Mouse (Mus musculus) spleen, embryonic (tissue): Measurements from ENCODE around the gene Timeless.

Source experiments
- CTCF ChIA-PET: fragments of 350-600 bp; sonication (Branson Sonifier 250); formaldehyde crosslinking; loops from one replicate; lab custom pipeline; 2022; lab: Charles Lee

Timeless gene

DNA sequence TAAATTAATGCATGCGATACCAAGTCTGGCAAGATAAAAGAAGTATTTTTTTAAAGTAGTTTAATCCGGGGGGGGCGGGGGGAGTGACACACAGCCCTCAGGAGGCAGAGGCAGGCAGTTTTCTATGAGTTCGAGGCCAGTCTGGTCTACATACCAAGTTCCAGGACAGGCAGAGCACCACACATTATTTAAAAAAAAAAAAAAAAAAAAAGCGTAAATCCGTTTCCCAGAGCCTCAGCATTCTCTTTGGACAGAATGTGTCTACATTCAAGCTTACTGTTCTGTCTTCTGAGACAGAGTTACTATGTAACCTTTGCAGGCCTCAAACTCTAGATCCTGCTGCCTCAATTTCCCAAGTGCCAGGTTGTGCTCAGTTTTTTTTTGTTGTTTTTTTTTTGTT, 19.7 kb upstream of the Timeless start:
- CTCF ChIA-PET: interaction anchor here (0.7 kb wide), 1 partner anchor 228 kb away, joined by 3 read pairs; no protein-coding TSS in a partner anchor

DNA sequence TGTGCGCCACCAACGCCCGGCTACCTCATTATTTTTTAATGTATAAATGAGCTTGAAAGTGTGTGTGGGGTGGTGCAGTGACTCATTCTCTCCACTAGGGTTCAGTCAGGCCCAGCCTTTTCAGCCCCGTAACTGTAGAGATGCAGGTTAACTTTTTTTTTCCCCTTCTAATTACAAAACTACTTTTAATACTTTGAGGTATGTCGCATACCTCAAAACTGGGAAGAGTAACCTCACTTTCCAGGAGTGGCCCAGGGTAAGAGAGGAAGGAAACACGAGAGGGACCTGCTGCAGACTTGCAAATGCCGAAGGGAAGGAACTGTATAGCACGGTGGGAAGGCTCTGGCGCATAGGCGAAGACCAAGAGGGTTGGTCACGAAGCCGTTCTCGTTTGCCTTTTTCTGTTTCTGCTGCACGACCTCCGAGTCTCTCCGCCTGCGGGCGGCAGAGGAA, 19.0 kb upstream of the Timeless start:
- CTCF ChIA-PET: interaction anchor here (1.0 to 1.4 kb wide), 2 partner anchors 19 to 44 kb away, joined by 3 to 10 read pairs; partner anchors contain the start of gene Timeless

DNA sequence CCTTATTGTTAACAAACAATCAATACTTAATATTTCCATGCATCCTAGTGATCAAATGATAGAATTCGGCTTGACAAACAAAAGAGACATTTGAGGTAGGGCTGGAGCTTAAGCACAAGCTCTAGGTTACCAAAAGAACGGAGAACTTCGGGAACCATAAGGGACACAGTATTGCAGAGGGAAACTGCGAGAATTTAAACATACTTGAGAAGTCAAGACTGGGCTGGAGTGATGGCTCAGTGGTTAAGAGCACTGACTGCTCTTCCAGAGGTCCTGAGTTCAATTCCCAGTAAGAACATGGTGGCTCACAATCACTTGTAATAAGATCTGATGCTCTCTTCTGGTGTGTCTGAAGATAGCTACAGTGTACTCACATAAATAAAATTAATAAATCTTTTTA, 17.8 kb upstream of the Timeless start:
- CTCF ChIA-PET: interaction anchor here (1.0 to 1.4 kb wide), 2 partner anchors 43 to 70 kb away, joined by 3 read pairs; no protein-coding TSS in a partner anchor

DNA sequence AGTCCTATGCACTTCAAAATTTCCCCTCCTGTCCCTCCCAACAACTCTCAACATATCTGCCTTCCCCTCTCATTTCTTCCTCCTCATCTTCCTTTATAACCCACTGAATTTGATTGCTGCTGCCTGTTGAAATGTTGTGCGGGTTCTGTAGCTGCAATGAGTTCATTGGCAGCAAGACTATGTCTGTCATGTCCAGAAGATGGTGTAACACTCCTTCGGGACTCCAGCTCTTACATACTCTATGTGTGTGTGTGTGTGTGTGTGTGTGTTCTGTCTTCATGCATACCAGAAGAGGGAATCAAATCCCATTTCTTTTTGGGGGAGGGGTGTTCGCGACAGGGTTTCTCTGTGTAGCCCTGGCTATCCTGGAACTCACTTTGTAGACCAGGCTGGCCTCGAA, 16.9 kb upstream of the Timeless start:
- CTCF ChIA-PET: interaction anchor here (0.6 to 0.9 kb wide), 2 partner anchors 12 to 16 kb away, joined by 4 to 6 read pairs; no protein-coding TSS in a partner anchor

DNA sequence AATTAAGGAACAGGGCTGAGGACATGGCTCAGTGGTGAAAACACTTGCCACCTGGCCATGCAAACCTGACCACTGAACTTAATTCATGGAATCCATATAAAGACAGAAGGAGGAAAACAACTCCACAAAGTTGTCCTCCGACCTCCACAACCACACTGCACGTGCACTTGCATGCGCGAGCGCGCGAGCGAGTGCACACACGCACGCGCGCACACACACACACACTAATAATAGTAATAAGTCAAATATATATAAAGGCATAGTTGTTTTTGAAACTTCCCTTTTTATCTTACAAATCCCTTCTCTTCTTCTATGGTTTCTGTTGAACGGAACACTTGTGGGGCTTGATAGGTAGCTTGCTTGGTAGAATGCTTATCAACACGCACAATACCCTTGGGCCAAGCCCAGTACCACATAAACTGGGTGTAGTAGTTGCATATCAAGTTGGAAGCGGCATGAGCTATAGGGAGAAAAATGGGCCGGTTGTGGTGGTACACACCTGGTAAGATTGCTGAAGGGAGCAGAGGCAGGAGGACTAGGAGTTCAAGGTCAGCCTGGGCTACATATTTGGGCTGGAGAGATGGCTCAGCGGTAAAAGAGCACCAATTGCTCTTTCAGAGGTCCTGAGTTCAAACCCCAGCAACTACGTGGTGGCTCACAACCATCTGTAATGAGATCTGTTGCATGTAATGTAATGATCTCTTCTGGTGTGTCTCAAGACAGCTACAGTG, 13.3 kb upstream of the Timeless start:
- CTCF ChIA-PET: no interaction called here

DNA sequence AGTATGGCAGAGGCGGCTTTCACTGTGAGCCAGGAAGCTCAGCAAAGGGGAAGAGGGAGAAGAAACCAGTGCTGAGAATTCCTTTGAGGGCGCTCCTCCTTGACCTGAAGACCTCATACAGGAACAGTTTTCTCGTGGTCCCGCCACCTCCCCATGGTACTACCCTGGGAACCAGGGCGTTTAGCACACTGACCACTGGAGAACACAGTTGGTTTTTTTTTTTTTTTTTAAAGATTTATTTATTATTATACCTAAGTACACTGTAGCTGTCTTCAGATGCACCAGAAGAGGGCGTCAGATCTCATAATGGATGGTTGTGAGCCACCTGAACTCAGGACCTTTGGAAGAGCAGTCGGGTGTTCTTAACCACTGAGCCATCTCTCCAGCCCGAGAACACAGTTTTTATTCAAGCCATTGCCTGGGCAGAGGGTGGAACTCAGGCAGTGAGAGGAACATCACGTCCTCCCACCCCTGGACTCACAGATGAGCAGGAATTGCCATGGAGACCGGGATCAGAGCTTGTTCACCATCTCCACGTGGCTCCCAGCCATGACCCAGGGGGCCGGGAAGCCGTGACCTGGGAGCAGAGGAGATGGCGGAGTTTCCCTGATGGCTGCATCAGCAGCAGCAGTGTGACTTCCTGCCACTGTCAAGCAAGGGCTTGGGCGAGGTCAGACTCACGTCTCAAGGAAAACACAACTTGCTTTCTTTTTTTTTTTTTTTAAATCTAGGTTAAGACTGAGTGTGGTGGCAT, 10.2 kb upstream of the Timeless start:
- CTCF ChIA-PET: interaction anchor here (0.6 kb wide), 1 partner anchor 15 kb away, joined by 5 read pairs; no protein-coding TSS in a partner anchor

DNA sequence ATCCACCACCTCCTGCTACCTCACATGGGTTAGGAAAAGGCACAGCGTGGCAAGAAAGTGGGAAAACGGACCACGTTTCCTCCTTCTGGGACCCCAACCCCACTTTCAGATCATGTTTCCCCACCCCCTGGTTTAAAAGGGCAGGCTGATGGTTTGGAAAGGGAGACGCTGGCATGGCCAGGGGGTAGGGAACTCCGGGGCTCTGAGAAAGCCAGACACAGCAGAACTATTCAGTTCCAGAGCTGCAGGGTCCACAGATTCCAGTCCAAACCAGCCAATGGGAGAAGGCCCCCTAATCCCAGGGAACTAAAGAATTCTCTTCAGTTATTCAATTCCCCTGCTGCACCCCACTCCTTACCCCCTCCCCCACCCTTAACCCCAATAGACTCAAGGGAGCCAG, 6.8 kb upstream of the Timeless start:
- CTCF ChIA-PET: no interaction called here

DNA sequence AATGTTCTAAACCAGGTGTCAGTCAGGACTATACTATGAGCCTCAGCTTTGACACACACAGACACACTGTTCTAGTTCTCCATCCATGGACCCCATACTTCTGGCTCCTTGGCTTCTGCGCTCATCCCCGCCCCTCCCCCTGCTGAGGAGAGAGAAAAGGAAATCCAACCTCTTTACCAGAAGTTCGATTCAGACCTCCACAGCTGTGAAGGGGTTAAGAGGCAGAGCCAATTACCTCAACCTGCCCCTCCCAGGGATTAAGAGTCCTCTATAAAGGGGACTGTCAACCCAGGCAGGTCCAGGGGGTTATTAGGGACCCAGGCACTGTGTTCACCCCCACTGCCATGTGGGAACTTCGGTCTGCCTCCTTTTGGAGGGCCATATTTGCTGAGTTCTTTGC, 6.3 kb upstream of the Timeless start, which contains the start of gene Mip:
Mip (plus strand) TSS at position 301 of the 400 bp plus-strand sequence.
- CTCF ChIA-PET: no interaction called here

DNA sequence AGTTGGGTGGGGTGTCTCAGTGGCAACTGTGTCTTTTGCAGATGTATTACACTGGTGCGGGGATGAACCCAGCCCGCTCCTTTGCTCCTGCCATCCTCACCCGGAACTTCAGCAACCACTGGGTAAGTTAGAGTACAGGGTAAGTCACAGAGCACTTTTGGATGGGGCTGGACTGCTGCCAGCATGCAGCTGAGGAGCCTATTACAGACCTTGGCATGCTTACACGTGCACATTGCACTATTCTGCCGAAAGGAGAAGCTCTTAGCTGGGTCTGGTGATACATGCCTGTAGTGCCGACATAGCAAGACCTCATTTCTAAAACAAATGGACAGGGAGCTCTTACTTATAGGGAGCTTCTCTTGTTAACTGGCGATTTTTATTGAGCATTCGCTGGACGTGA, 4.3 kb upstream of the Timeless start:
- CTCF ChIA-PET: interaction anchor here (0.5 kb wide), 1 partner anchor 37 kb away, joined by 7 read pairs; no protein-coding TSS in a partner anchor

DNA sequence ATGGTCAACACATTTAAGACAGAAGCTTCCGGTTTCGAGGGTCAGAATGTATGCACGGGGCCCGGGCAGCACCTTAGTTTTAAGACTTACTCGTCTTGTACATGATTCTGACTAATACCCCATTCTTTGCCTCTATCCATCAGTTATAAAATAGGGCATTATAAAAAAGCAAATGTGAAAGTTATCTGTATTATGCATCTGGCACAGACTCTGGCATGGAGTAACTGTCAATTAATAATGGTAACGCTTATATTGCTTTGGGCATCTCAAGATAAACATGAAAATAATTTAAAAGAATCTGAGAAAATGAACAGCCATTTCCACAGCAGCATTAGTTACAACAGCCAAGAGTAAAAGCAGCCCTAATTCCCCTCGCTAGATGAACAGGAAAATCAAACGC, 3.9 kb upstream of the Timeless start:
- CTCF ChIA-PET: interaction anchor here (0.7 kb wide), 1 partner anchor 198 kb away, joined by 3 read pairs; no protein-coding TSS in a partner anchor

DNA sequence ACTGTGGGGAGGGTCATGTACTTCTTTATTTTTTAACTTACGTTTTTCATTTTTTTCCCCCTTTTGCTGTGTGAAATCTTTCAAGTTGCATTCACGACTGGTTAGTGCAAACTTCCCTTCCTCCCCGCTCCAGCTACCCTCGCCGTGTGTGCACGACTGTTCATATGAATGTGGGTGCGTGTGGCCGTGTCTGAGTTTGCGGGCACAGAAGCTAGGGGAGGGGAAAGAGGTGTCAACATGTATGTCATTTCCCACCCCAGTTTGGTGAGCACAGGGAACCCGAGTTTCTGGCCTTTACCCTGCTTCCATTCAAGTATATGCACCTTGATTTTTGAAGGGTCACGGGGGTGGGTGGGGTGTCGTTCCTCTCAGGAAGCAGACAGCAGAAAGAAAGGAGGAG, 1.3 kb upstream of the Timeless start:
- CTCF ChIA-PET: no interaction called here

DNA sequence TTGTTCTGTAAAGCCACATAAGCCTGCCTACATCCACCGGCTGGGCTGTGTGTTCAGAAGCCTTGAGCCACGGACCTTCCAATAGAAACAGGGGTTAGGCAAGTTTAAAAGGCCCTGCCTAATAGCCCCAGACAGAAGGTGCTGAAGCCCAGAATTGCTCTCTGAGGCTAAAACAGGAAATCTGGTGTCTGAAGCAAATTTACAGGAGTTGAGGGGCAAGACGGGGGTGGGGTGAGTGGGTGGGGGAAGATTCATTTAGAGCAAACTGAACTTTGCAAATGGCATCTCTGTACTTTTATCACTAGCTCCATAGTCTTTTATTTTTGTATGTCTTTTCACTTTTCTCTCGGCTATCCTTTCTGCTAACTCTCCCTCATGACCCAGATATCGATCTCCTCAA, 719 bp upstream of the Timeless start:
- CTCF ChIA-PET: interaction anchor here (0.7 to 1.9 kb wide), 4 partner anchors 16 to 160 kb away, joined by 4 to 10 read pairs (median 5); no protein-coding TSS in a partner anchor

DNA sequence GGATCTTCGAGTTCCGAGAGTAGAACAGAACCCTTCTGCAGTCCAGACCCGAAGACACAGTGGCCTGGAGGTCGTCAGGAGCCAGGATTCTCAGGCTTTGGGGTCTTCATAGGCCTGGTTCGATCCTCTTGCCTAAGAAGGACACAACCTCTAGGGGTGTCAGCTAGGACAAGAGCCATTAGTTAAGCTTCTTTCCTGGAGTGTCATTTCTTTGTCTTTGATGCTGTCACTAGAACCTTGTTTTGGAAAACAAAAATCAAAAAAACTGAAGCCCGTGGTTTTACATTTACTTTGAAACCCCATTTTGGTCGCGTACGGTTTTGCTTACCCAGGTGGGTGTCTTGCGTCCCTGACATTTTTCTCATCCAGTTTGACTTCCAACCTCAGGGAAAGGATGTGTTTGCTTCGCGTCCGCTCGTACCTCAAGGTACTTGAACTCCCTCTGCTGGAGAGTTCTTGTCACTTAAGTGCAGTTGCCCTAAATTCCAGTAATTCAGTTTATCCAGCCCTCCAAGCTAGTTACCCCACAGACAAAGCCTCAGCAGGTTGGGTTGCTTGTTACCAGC, 638 bp downstream of the Timeless start:
- CTCF ChIA-PET: interaction anchor here (0.6 to 1.9 kb wide), 3 partner anchors 19 to 195 kb away, joined by 3 to 10 read pairs (median 4); no protein-coding TSS in a partner anchor

DNA sequence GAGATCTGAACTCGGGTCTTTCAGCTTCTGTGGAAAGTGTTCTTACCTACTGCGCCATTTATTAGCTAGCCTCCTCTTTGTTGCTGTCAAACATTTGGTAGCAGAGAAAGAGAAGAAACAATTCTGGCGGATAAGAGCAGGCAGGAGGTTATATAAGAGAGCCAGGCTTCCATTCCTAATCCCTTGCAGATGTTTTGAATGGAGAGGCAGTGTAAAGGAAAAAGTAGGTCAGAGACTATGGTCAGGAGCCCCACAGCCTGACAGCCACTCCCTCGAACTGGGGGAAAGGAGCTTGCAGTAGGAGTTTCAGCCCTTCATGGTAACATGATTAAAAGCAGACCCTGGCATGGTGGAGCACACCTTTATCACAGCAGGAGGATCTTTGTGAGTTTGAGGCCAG, 4.5 kb downstream of the Timeless start:
- CTCF ChIA-PET: no interaction called here

DNA sequence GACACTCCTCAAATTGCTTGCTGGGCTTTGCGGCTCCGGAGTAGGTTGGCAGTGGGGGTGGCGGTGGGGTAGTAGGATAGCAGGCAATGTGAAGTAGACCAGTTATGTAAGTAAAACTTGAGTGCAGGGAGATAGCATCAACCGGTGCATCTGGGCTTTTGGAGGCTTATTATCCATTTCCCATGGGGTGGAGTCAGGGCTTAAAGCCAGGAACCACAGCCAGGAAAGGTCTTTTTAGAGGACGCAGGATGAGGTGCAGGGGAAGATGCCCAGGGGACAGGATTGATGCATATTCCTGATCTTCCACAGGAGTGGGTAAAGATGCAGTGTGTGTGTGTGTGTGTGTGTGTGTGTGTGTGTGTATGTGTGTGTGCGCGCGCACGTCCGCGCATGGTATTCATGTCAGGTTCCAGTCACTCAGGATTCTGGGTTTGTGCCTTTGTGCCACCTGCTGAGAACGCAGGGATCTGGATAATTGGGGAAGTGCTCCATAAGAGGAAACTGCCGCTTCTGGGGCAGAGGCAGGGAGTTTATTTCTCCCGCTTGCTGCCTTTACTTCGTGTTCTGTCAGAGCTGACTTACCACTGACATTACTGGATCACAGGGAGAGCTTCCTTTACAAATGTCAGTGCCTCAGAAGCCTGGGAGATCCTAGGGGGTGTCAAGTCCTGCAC, 6.1 kb downstream of the Timeless start:
- CTCF ChIA-PET: no interaction called here

DNA sequence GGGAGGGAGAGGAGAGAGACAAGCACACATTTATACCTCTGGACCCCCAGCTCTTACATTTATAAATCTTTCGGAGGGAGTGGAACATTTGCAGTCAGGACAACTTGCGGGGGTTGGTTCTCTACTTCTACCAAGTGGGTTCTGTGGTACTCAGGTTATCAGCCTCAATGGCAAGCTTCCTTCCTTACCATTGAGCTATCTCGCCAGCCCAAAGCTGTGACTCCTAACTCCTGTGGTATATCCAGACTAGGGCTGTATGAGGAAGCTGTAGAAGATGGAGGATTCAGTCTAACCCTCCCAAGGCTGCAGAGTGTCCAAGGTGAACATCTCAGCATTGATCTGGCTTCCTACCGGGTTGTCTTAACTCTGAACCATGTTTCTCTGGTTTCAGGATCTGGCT, 7.3 kb downstream of the Timeless start:
- CTCF ChIA-PET: interaction anchor here (0.7 kb wide), 1 partner anchor 900 kb away, joined by 3 read pairs; no protein-coding TSS in a partner anchor

DNA sequence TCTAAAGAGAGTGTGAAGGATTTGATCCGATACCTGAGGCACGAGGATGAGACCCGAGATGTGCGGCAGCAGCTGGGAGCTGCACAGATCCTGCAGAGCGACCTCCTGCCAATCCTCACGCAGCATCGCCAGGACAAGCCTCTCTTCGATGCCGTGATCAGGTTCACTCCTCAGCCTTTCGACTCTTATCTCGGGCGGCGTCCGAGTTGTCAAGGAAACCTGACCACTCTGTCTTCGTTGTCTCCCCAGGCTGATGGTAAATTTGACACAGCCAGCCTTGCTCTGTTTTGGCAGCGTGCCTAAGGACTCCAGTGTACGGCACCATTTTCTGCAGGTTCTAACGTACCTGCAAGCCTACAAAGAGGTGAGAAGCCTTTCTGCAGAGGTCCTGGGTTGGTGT, 8.3 kb downstream of the Timeless start:
- CTCF ChIA-PET: no interaction called here

DNA sequence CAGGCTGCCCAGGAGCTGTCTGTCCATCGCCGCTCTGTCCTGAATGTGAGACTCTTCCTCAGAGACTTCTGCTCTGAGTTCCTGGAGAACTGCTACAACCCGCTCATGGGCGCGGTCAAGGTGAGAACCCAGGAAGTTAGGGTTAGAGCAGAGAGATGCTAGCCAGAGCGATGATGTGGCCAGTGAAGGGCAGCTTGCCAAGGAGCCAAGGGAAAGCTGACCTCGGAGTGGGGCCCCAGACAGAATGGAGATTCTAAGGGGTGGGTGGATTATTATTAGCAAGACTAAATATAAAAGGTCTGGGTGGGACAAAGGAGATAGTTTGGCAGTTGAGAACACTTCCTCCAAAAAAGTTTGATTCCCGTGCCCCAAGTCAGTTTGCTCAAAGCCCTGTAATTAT, 11.4 kb downstream of the Timeless start:
- CTCF ChIA-PET: no interaction called here

DNA sequence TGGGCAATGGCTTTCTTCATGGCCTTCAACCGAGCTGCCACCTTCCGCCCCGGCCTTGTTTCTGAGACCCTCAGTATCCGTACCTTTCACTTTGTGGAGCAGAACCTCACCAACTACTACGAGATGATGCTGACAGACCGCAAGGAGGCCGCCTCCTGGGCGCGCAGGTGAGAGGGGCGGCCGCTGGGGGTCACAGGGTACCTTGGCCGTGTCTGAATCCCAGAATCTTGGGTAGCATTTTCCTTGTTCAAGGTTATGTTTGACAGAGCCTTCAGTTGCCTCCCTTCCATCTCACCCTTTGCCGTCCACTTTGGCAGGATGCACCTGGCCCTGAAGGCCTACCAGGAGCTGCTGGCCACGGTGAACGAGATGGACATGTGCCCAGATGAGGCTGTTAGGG, 12.3 kb downstream of the Timeless start:
- CTCF ChIA-PET: no interaction called here

DNA sequence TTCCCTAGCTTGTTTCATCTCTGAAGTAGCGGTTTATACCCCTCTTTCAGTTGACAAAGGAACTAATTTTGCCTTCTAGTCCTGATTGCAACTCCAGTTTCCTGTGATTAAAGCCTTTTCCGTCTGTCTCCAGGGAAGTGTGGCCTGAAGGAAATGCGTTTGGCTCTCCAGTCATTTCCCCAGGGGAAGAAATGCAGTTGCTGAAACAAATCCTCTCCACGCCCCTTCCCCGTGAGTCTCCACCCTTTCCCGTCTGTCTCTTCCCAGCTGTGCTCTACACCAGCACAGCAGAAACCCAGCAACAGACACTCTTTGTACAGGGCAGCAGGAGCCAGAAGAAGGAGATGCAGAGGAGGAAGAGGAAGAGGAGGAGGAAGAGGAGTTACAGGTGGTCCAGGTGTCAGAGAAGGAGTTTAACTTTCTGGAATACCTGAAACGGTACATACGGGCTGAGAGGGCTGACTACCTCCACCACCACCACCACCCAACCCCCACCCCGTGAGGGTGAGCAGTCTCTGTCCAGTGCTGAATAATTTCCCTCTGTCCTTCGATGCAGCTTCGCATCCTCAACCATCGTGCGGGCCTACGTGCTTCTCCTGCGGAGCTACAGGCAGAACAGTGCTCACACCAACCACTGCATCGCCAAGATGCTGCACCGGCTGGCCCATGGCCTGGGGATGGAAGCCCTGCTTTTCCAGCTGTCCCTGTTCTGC, 15.3 kb downstream of the Timeless start:
- CTCF ChIA-PET: no interaction called here
